Mouse (Mus musculus) lung, postnatal 0 days (tissue): ENCODE data around the gene Padi6. TPM values are rescaled to one million over a fixed set of nuclear protein-coding genes. Genes with fewer than 3 reads are reported as not detected.

ENCODE experiments used
- ATAC-seq: fragments of 200-750 bp; cut with Nextera tagmentation; 2 replicates; pipeline ENCODE4 v1.8.0; 2017; ENCODE audit warnings: moderate library complexity
- DNase-seq: peaks from one replicate; pipeline ENCODE4 v3.0.0-alpha.2; 2016; ENCODE audit warnings: low spot score
- H3K27ac ChIP-seq: fragments of 300-500 bp; sonication (generic); 2 replicates; pipeline ENCODE4 v1.5.1; 2014; ENCODE audit warnings: antibody characterized with exemption, mild to moderate bottlenecking, low read length, mixed read lengths
- H3K27me3 ChIP-seq: fragments of 300-500 bp; sonication (generic); replicated peaks from 2 replicates; pipeline ENCODE4 v1.6.1; 2014; ENCODE audit warnings: low read length, mixed read lengths; ENCODE audit not compliant: insufficient read depth
- H3K36me3 ChIP-seq: fragments of 300-500 bp; sonication (generic); 2 replicates; pipeline ENCODE4 v1.6.1; 2014; ENCODE audit warnings: low read length, mixed read lengths; ENCODE audit not compliant: insufficient read depth
- H3K4me1 ChIP-seq: fragments of 300-500 bp; sonication (generic); 2 replicates; pipeline ENCODE4 v1.6.1; 2014; ENCODE audit warnings: antibody characterized with exemption, low read depth, low read length, mixed read lengths; ENCODE audit not compliant: insufficient read depth
- H3K4me2 ChIP-seq: fragments of 300-500 bp; sonication (generic); replicated peaks from 2 replicates; pipeline ENCODE4 v1.6.1; 2014; ENCODE audit warnings: low read depth, mild to moderate bottlenecking, low read length, moderate library complexity, mixed read lengths
- H3K4me3 ChIP-seq: fragments of 300-500 bp; sonication (generic); 2 replicates; pipeline ENCODE4 v1.5.1; 2014; ENCODE audit warnings: low read depth, low read length
- H3K9ac ChIP-seq: fragments of 300-500 bp; sonication (generic); replicated peaks from 2 replicates; pipeline ENCODE4 v1.6.1; 2014; ENCODE audit warnings: low read depth, mild to moderate bottlenecking
- H3K9me3 ChIP-seq: fragments of 300-500 bp; sonication (generic); 2 replicates; pipeline ENCODE4 v1.6.1; 2016; ENCODE audit warnings: low read length, mixed read lengths
- CTCF ChIP-seq: IDR thresholded peaks from 2 replicates; pipeline ENCODE4 v1.5.1; 2016; ENCODE audit warnings: antibody characterized with exemption, mild to moderate bottlenecking
- EP300 ChIP-seq: IDR thresholded peaks from 2 replicates; pipeline ENCODE4 v1.6.1; 2016; ENCODE audit warnings: antibody characterized with exemption, mild to moderate bottlenecking, control low read depth
- WGBS: fragments of 180-500 bp; shearing (Covaris S2); extraction: QIAGEN DNeasy Blood & Tissue Kit; methylation state at CpG from one replicate; pipeline ENCODE4 v1.1.7; 2014; 5-methylcytosine and 5-hydroxymethylcytosine counted together
- polyA plus RNA-seq: library from polyadenylated mRNA; unstranded; fragments of >200 nt; fragmentation: Nextera tagmentation; extraction: Ambion mirVana; gene quantifications from 2 replicates; pipeline ENCODE4 v1.2.1, GENCODE M21; 2015

Padi6 gene
- polyA plus RNA-seq, 1 experiment from 2014 or later: not detected

DNA sequence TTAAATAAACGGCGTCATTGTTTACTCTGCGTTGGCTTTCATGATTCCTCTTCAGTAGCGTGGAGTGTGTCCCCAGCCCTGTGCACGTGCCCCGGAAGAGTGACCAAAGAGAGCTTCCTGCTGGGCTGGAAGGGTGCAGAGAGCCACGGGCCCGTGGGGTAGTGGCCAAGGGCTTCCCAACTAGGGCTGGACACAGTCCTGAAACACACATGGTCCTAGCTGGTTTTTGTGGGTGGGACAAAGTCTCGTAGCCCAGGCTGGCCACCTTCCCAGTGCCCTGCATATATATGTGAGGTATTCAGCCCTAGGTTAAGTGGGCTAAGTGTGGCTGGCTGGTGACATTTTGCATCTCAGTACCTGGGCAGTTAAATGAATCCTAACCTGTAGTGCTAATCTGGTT lies 19.3 kb downstream of the Padi6 start:
- no peaks in the 10 kb centered on the region for H3K9me3 ChIP-seq
- H3K4me3 ChIP-seq: no peak overlapping the region
- H3K27ac ChIP-seq: no peak overlapping the region
- H3K36me3 ChIP-seq: peaks cover 23% of the 10 kb centered on the region
- ATAC-seq (no peak), DNase-seq (no peak)
- TF ChIP-seq EP300: no peak
- TF ChIP-seq CTCF: no peak
- no peak overlapping the region for H3K4me2 ChIP-seq
- no peaks in the 10 kb centered on the region for H3K4me1 ChIP-seq
- WGBS: 55% methylated on average over 9 of the region's 9 CpGs
- H3K27me3 ChIP-seq: no peaks in the 10 kb centered on the region
- H3K9ac ChIP-seq: no peak overlapping the region

DNA sequence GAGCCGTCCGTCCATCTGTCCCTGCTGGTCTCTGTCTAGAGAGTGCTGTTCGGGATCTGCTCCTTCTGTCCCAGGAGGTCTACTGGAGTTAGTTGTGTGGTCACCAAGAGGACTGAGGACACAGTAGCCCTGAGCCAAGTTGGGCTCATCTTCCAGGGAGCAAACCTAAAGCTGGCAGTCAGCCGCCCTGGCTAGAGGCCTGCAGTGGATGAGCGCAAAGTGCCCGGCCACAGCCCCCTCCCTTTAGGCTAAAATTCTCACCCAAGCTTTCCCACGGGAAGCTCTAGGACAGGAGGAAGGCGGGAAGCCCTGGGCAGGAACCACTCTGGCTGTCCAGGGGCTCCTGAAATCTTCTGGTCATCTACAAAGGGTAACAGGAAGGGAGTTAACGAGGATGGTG lies 19.7 kb downstream of the Padi6 start:
- TF ChIP-seq CTCF (no peak), EP300 (no peak)
- ATAC-seq (no peak), DNase-seq (no peak)
- Histone ChIP-seq H3K4me1 (no peaks in the 10 kb centered on the region), H3K9ac (no peak overlapping the region), H3K4me3 (no peak overlapping the region), H3K27ac (no peak overlapping the region), H3K9me3 (no peaks in the 10 kb centered on the region), H3K36me3 (peaks cover 23% of the 10 kb centered on the region), H3K27me3 (no peaks in the 10 kb centered on the region), H3K4me2 (no peak overlapping the region)
- WGBS: 61% methylated on average over 9 of the region's 9 CpGs

DNA sequence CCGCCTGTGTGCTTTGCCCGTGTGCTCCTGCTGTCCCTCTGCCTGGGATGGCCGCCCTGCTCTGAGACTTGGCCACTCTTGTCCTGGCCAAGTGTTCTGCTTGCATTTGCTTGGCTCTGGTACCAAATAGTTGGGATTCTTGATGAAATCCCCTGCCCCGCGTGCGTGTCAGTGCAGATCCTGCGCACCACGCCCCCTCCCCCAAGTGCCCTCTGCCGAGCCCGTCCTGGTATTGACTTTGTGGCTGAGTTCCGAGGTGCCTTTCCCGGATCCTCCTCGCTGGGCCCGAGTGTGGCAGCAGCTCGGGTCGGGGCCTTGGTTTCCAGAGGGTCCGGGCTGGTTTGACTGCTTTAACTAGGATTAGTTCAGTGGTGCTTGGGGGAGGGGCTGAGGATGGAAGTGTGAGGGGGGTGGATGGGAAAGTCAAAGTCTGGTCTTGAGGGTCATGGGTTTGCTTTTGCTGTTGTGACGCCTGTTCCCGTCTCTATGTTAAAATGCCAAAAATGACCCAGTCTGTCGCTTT lies 20.4 kb downstream of the Padi6 start:
- DNase-seq: no peak
- ATAC-seq: peak; percentile 24; the same call in 1 of the 2 replicates
- Histone ChIP-seq H3K27me3 (no peaks in the 10 kb centered on the region), H3K4me3 (no peak overlapping the region), H3K4me2 (no peak overlapping the region), H3K36me3 (peaks cover 24% of the 10 kb centered on the region), H3K9me3 (no peaks in the 10 kb centered on the region), H3K4me1 (no peaks in the 10 kb centered on the region), H3K9ac (no peak overlapping the region), H3K27ac (no peak overlapping the region)
- TF ChIP-seq EP300: no peak
- TF ChIP-seq CTCF: no peak
- WGBS: 63% methylated on average over 20 of the region's 20 CpGs

DNA sequence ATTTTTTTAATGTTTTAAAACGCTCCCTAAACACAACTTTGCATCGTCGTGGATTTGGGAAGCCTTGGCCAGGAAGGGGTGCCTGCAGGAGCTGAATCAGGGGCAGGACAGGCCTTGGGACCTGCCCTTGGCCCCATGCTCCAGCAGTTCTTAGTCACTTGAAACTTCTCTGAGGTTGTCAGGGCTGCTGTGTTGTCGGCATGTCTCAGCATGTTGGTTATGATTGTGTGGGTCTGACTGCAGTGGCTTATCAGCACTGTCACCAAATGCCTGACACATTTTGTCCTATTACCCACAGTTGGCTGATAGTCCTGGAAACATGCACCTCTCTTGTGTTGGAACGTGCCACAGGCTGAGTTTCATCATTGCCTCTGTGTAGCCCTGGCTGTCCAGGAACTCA lies 22.4 kb downstream of the Padi6 start:
- H3K9me3 ChIP-seq: no peaks in the 10 kb centered on the region
- TF ChIP-seq EP300: no peak
- TF ChIP-seq CTCF: no peak
- H3K4me1 ChIP-seq: no peaks in the 10 kb centered on the region
- 85% methylated on average over 5 of the region's 5 CpGs for WGBS
- H3K27ac ChIP-seq: no peak overlapping the region
- no peak for DNase-seq
- no peak overlapping the region for H3K4me2 ChIP-seq
- ATAC-seq: no peak
- H3K4me3 ChIP-seq: no peak overlapping the region
- H3K27me3 ChIP-seq: no peaks in the 10 kb centered on the region
- no peak overlapping the region for H3K9ac ChIP-seq
- peaks cover 43% of the 10 kb centered on the region for H3K36me3 ChIP-seq

DNA sequence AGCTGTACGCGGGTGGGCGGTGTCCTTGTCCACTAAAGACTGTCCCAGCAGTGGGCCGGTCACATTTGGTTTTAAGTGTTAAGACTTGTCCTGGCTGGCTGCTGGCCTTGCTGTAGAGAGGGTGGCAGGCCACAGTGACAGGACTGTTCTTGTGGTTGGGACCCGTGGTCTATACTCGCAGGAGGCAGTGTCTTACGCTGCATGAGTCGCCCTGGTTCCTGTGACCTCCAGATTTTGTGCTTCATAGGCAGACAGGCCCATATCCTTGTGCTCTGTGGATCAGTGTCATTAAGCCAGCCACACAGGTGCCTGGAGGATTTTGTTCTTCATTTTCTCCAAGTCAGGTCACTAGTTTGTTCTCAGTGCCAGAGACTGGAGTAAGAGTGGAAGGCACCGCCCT lies 24.0 kb downstream of the Padi6 start:
- DNase-seq (no peak), ATAC-seq (no peak)
- H3K27me3 ChIP-seq: no peaks in the 10 kb centered on the region
- no peak overlapping the region for H3K27ac ChIP-seq
- H3K4me2 ChIP-seq: no peak overlapping the region
- H3K36me3 ChIP-seq: peaks cover 44% of the 10 kb centered on the region
- TF ChIP-seq CTCF (no peak), EP300 (no peak)
- H3K4me3 ChIP-seq: no peak overlapping the region
- WGBS: 94% methylated on average over 9 of the region's 9 CpGs
- H3K9ac ChIP-seq: no peak overlapping the region
- H3K4me1 ChIP-seq: peaks cover 3% of the 10 kb centered on the region; the same call in 1 of the 2 replicates
- no peaks in the 10 kb centered on the region for H3K9me3 ChIP-seq

DNA sequence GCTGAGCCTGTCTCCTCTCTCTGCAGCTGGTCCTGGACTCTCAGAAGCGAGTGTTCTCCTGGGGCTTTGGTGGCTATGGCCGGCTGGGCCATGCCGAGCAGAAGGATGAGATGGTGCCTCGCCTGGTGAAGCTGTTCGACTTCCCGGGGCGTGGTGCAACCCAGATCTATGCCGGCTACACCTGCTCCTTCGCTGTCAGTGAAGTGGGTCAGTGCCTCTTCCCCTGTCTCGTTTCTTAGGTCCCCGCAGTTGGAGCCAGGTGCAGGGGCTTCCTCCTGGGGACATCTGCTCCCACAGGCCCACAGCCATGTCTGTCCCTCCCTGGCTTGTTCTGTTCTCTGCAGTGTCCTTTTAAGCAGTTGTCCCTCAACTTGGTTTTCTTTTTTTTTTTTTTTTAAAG lies 25.4 kb downstream of the Padi6 start:
- ATAC-seq: no peak
- H3K27me3 ChIP-seq: no peaks in the 10 kb centered on the region

DNA sequence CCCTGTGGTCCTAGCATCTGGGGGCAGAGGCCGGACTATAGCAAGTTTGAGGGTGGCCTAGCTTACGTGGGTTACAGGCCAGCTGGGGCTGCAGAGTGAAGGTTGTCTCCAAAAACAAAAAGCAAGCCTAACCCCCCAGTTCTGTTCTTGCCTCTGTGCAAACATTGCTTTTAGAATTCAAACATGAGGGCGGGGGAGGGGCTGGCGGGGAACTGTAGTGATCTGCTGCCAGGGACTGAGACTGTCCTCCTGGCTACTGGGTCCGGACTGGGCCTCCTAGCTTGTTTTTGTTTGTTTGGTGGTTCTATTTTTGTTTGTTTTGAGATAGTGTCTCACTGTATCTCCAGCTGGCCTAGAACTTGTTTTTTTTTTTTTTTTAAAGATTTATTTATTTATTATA lies 27.9 kb downstream of the Padi6 start:
- peaks cover 36% of the 10 kb centered on the region for H3K36me3 ChIP-seq
- H3K4me3 ChIP-seq: no peak overlapping the region
- no peak for ATAC-seq
- DNase-seq: no peak
- 57% methylated on average over 5 of the region's 5 CpGs for WGBS
- H3K9ac ChIP-seq: no peak overlapping the region
- H3K9me3 ChIP-seq: no peaks in the 10 kb centered on the region
- H3K27ac ChIP-seq: peak overlapping the region; percentile 38; the same call in 1 of the 2 replicates
- H3K4me1 ChIP-seq: peaks cover 3% of the 10 kb centered on the region; the same call in 1 of the 2 replicates
- H3K27me3 ChIP-seq: no peaks in the 10 kb centered on the region
- no peak overlapping the region for H3K4me2 ChIP-seq
- no peak for TF ChIP-seq EP300
- TF ChIP-seq CTCF: no peak

More for the DNA sequence above, 25.4 kb downstream of the Padi6 start:
- Histone ChIP-seq H3K4me2 (no peak overlapping the region), H3K4me3 (no peak overlapping the region), H3K9me3 (no peaks in the 10 kb centered on the region), H3K9ac (no peak overlapping the region), H3K4me1 (peaks cover 3% of the 10 kb centered on the region; the same call in 1 of the 2 replicates), H3K27ac (no peak overlapping the region), H3K36me3 (peaks cover 44% of the 10 kb centered on the region)
- no peak for DNase-seq
- TF ChIP-seq CTCF (no peak), EP300 (no peak)
- WGBS: 93% methylated on average over 11 of the region's 11 CpGs
